Mouse (Mus musculus) Patski (cell line): ENCODE data around the gene Me1. TPM values are rescaled to one million over a fixed set of nuclear protein-coding genes. Genes with fewer than 3 reads are reported as not detected.

Experiments used
- ATAC-seq: fragments of 100-300 bp; one replicate; pipeline ENCODE4 v1.8.0; 2021
- CTCF ChIA-PET: fragments of 350-600 bp; sonication (Branson Sonifier 250); formaldehyde crosslinking; loops from one replicate; lab custom pipeline; 2022; ENCODE audit warnings: inconsistent platforms; lab: Charles Lee
- POLR2A ChIA-PET: fragments of 350-600 bp; sonication (Branson Sonifier 250); formaldehyde crosslinking; loops from one replicate; lab custom pipeline; 2022; ENCODE audit warnings: antibody characterized with exemption, inconsistent platforms; lab: Charles Lee
- DNase-seq: peaks from one replicate; pipeline ENCODE4 v3.0.0-alpha.2; 2011; ENCODE audit warnings: low read depth, low spot score
- H3K27me3 ChIP-seq: fragments of 371-371 bp; one replicate; pipeline ENCODE4 v1.5.1; 2021
- CTCF ChIP-seq: fragments of 100-300 bp; IDR thresholded peaks from one replicate; pipeline ENCODE4 v1.5.1; 2021
- in situ Hi-C: fragments of 300-500 bp; cut with MboI; formaldehyde crosslinking; loops from 3 replicates; pipeline ENCODE4 v1.11.1; 2018; ENCODE audit warnings: low pct_unique_long_range_greater_than_20kb, mixed read lengths
- polyA plus RNA-seq: library from polyadenylated mRNA; unstranded; gene quantifications from one replicate; pipeline ENCODE4 v1.2.3, GENCODE M21; 2021

Me1 gene
- polyA plus RNA-seq, 1 experiment from 2014 or later: 109 TPM

DNA sequence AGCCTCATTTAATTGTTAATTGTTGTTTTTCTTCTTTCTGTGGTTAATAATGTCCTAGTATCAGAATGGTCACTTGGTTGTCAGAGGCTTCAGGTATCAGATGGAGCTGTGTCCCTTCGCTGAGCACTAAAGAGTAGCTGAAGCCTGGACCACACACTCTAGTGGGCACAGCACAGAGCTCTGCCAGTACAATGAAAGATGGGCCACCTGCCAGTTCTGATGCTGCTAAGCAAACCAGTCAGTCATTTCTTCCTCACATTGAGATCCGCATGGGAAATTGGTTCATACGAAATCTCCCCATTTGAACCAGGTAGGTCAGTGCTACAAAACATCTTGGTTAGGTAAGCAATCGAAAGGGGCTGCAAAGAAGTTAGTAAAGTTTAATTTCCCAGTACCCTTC is 141.1 kb downstream of the Me1 start:
- in situ Hi-C loops: no loop called here
- no peak for ATAC-seq
- POLR2A ChIA-PET: no interaction called here

DNA sequence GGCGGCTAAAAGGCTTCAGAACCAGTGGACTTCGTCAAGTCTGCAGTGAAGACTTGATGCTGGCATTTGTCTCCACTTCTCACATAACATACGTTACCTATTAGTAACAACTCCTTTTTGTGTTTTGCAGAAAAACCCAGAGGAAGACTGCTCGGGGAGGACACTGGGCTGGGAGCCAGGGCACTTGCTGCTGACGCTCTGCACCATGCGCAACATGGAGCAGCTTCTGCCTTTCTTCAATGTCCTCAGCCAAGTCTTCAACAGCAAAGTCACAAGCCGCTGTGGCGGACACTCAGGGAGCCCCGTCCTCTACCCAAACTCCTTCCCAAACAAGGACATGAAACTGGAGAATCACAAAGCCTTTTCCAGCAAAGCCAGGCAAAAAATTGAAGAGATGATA is 141.9 kb downstream of the Me1 start:
- in situ Hi-C loops: no loop called here
- ATAC-seq: no peak
- no peak for TF ChIP-seq CTCF
- no peaks in the 10 kb centered on the region for H3K27me3 ChIP-seq
- DNase-seq: no peak
- ChIA-PET CTCF (no interaction called here), POLR2A (no interaction called here)

More for the DNA sequence above, 141.1 kb downstream of the Me1 start:
- no peaks in the 10 kb centered on the region for H3K27me3 ChIP-seq
- no peak for DNase-seq
- CTCF ChIA-PET: no interaction called here
- TF ChIP-seq CTCF: no peak

DNA sequence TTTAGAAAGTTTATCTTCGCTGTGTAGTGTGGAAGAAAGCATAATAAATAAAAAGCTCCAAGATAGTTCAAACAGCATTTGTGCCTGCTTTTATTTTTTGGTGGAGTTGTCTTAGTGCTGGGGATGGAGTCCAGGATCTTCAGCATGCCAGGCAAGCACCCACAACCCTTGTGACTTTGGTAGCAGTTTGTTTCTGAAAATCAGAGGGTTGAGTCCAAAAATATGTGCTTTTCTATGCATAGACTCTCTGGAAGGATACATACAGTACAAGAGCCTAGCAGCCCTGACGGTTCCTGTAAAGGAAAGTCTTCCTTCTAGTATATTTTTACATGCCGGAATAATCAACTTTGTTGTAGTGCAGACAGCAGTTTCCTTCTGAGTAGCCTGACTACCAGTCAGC is 145.0 kb downstream of the Me1 start:
- ATAC-seq: no peak
- in situ Hi-C loops: no loop called here
- H3K27me3 ChIP-seq: no peaks in the 10 kb centered on the region
- CTCF ChIA-PET: interaction anchor here (1.4 kb wide), 1 partner anchor 40 kb away, joined by 3 read pairs; no protein-coding TSS in a partner anchor
- POLR2A ChIA-PET: no interaction called here
- TF ChIP-seq CTCF: no peak
- DNase-seq: no peak

DNA sequence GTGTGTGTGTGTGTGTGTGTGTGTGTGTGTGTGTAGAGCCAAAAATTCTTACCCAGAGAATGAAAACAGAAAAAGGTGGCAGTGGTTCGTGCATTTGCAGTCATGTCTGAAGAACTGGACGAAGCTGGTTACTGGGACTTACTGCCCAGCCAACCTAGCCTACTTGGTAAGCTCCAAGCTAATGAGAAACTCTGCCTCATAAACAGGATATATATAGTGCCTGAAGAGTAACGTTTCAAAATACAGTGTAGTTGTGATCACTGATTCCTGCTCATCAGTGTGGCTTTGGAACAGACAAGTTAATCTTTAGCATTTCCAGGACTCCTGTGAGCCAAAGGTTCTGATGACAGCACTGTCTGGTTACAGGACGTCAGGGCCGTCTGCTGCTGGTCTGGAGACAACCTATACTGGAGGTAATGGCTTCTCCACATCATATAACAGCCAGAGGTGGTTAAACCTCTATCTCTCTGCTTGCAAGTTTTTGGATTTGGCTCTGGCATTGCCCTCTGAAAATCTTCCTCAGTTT is 146.1 kb downstream of the Me1 start:
- no peak for TF ChIP-seq CTCF
- H3K27me3 ChIP-seq: no peaks in the 10 kb centered on the region
- CTCF ChIA-PET: interaction anchor here (1.4 kb wide), 1 partner anchor 39 kb away, joined by 3 read pairs; no protein-coding TSS in a partner anchor
- POLR2A ChIA-PET: no interaction called here
- in situ Hi-C loops: no loop called here
- ATAC-seq (no peak), DNase-seq (no peak)

DNA sequence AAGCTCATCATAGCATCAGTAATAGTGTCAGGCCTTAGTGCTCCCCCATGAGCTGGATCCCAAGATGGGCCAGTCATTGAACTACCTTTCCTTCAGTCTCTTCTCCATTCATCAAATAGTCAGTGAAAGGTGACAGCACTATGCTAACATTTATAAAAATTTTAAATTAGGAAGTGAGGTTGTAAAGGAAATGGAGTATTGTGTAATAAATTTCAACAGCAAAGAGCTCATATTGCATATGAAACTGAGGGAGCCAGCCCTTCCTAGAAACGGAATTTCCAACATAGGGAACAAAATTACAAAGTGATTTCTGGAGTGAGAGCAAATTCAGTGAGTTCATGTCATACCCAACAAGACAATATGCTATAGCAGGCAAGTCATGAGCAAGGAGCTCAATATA is 151.2 kb downstream of the Me1 start:
- no peak for TF ChIP-seq CTCF
- ChIA-PET POLR2A (no interaction called here), CTCF (interaction anchor here (1.0 to 2.3 kb wide), 4 partner anchors 13 to 77 kb away, joined by 3 to 6 read pairs (median 4); partner anchors contain the start of gene Dop1a)
- DNase-seq: no peak
- H3K27me3 ChIP-seq: no peaks in the 10 kb centered on the region
- in situ Hi-C loops: no loop called here
- ATAC-seq: no peak

DNA sequence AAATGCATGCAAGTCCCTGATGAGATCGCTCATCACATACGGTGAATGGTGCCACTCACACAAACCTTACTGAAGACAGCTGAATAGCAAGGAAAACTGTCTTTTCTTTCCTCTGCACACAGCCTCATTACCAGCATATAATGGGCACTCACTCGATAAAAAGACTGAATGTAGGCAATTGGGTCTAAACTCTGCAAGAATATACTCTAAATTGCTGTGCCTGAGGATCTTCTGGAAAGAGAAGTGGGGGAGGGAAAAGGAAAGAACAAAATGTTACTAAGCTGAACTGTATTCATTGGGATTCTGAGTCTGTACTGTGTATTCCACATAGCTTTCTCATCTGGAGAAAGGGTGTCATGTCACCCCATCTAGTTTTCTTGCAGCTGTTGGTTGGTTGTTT is 152.3 kb downstream of the Me1 start:
- in situ Hi-C loops: no loop called here
- POLR2A ChIA-PET: interaction anchor here (0.6 kb wide), 1 partner anchor 16 kb away, joined by 3 read pairs; no protein-coding TSS in a partner anchor
- CTCF ChIA-PET: interaction anchor here (1.5 to 2.3 kb wide), 5 partner anchors 14 to 203 kb away, joined by 4 to 7 read pairs (median 6); partner anchors contain the start of gene Dop1a
- H3K27me3 ChIP-seq: no peaks in the 10 kb centered on the region
- no peak for ATAC-seq
- TF ChIP-seq CTCF: no peak
- no peak for DNase-seq

DNA sequence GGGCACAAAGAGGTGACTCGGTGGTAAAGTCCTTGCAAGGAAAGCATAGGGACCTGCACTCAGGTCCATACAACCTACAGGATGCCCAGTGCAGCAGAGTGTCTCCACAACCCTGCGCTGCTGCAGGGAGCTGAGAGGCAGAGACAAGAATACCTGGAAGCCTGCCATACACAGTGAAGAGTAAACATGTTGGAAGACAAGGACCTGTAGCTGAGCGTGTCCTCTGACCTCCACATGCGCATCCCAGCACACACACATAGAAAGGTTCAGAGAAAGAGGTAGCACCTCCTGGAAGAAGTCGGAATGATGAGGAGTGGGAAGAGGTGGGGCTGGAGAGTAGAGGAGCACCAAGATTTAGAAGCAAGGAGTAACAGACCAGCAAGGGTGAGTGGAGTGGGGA is 161.7 kb downstream of the Me1 start:
- TF ChIP-seq CTCF: no peak
- ATAC-seq (no peak), DNase-seq (no peak)
- POLR2A ChIA-PET: interaction anchor here (1.2 kb wide), 1 partner anchor 1757 kb away, joined by 4 read pairs; no protein-coding TSS in a partner anchor
- CTCF ChIA-PET: interaction anchor here (1.4 kb wide), 1 partner anchor 13 kb away, joined by 4 read pairs; no protein-coding TSS in a partner anchor
- in situ Hi-C loops: no loop called here
- no peaks in the 10 kb centered on the region for H3K27me3 ChIP-seq

Other genes with a start within 250 kb of the Me1 start
- 5.3 TPM for gene Ube2cbp, start 231.0 kb downstream of the Me1 start, polyA plus RNA-seq
- 21.7 TPM for gene Dop1a, start 228.8 kb downstream of the Me1 start, polyA plus RNA-seq
- 27.6 TPM for gene Pgm3, start 124.1 kb downstream of the Me1 start, polyA plus RNA-seq
- 5.6 TPM for gene Rwdd2a, start 124.0 kb downstream of the Me1 start, polyA plus RNA-seq
- gene Prss35, start 47.7 kb upstream of the Me1 start, polyA plus RNA-seq: 2.7 TPM
- gene Snap91, start 184.7 kb upstream of the Me1 start, polyA plus RNA-seq: 16.7 TPM